In the genomic region with DNA sequence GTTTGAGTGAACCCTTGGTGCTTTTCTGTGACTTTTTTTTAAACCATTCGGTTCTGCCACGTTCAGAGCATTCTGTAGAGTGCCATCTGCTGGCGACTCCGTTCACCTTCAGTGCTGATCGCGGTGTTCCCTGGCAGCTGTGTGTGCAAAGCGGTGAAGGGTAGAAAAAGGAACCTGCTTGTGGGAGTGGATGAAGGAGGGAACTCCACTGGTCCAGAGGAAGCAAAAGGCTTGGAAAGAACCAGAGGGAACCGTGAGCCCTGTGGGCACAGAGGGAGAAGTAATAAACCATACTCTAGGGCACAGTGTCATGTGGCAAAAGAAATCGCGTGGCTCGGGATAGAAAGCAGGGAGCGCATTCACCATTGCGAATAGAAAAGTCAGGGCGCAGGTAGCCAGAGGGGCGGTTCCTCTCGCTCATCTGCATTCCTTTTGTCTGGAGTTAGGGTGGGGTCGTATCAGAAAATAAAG, we compare ENCODE assay signal across 8 mouse cellular contexts.
DNase-seq lines count a peak whose midpoint lies in the region; ATAC-seq and TF ChIP-seq lines count a peak whose summit lies in the region.

No protein-coding gene starts in this region.

- peak; percentile 81 for TF ChIP-seq CTCF in bone marrow, adult 2 months (IDR thresholded peaks at IDR 0.05; ENCODE audit: control insufficient read depth, insufficient read depth, low read length)
- peak; percentile 85 for TF ChIP-seq CTCF in kidney, postnatal 0 days (IDR thresholded peaks at IDR 0.05; ENCODE audit: low read depth)
- TF ChIP-seq CTCF in liver, adult 2 months (IDR thresholded peaks at IDR 0.05; ENCODE audit: low read depth, low read length), result peak; percentile 84

- H3K36me3 ChIP-seq in embryonic facial prominence, embryonic 15.5 days, result no peaks in the 10 kb centered on the region
- no peaks in the 10 kb centered on the region for H3K36me3 ChIP-seq in heart, embryonic 13.5 days
- no peaks in the 10 kb centered on the region for H3K36me3 ChIP-seq in kidney, postnatal 0 days (ENCODE audit: insufficient read depth, low read length)
- no peaks in the 10 kb centered on the region for H3K36me3 ChIP-seq in liver, adult 2 months (ENCODE audit: control insufficient read depth, insufficient read depth, low read length)
- H3K36me3 ChIP-seq in myocyte (ENCODE audit: control insufficient read depth, insufficient read depth), result no peaks in the 10 kb centered on the region

- H3K9me3 ChIP-seq in embryonic facial prominence, embryonic 15.5 days (replicated peaks), result no peaks in the 10 kb centered on the region
- no peaks in the 10 kb centered on the region for H3K9me3 ChIP-seq in heart, embryonic 13.5 days
- no peaks in the 10 kb centered on the region for H3K9me3 ChIP-seq in kidney, postnatal 0 days (replicated peaks; ENCODE audit: low read length)

- H3K27ac ChIP-seq in bone marrow, adult 2 months (ENCODE audit: control insufficient read depth, insufficient read depth, low read depth, low read length, poor library complexity), result no peak overlapping the region
- no peak overlapping the region for H3K27ac ChIP-seq in embryonic facial prominence, embryonic 15.5 days (replicated peaks)
- H3K27ac ChIP-seq in heart, embryonic 13.5 days (replicated peaks), result no peak overlapping the region
- H3K27ac ChIP-seq in kidney, postnatal 0 days, result no peak overlapping the region
- H3K27ac ChIP-seq in liver, adult 2 months (replicated peaks; ENCODE audit: insufficient read depth, low read depth, low read length), result no peak overlapping the region

- under 1% methylated on average over 17 of the region's 17 CpGs for WGBS in bone marrow, adult 2 months
- under 1% methylated on average over 17 of the region's 17 CpGs for WGBS in embryonic facial prominence, embryonic 15.5 days
- WGBS in heart, embryonic 13.5 days, result under 1% methylated on average over 17 of the region's 17 CpGs
- 1% methylated on average over 17 of the region's 17 CpGs for WGBS in kidney, postnatal 0 days
- under 1% methylated on average over 17 of the region's 17 CpGs for WGBS in liver, adult 2 months

- no peak for TF ChIP-seq POLR2A in bone marrow, adult 2 months (IDR thresholded peaks at IDR 0.05; ENCODE audit: borderline replicate concordance, control insufficient read depth, low read depth, low read length)
- no peak for TF ChIP-seq POLR2A in liver, adult 2 months (IDR thresholded peaks at IDR 0.05; ENCODE audit: extremely low read depth, insufficient read depth, low read length)
- no peak for TF ChIP-seq POLR2A in myocyte (IDR thresholded peaks at IDR 0.05; ENCODE audit: insufficient read length, low read depth)

- peaks cover 3% of the 10 kb centered on the region; the same call in 1 of the 2 replicates for H3K27me3 ChIP-seq in embryonic facial prominence, embryonic 15.5 days
- peaks cover 3% of the 10 kb centered on the region; the same call in 1 of the 2 replicates for H3K27me3 ChIP-seq in heart, embryonic 13.5 days (replicated peaks)
- no peaks in the 10 kb centered on the region for H3K27me3 ChIP-seq in kidney, postnatal 0 days (ENCODE audit: insufficient read depth, low read length)
- 0 out of 2 replicates have a peak, but pooled peaks cover 5% of the 10 kb centered on the region for H3K27me3 ChIP-seq in liver, adult 2 months (ENCODE audit: control insufficient read depth, insufficient read depth, low read length)
- H3K27me3 ChIP-seq in myocyte (ENCODE audit: control insufficient read depth, insufficient read depth, insufficient read length), result peaks cover 10% of the 10 kb centered on the region

- peak overlapping the region; percentile 88 for H3K4me2 ChIP-seq in embryonic facial prominence, embryonic 15.5 days (replicated peaks)
- H3K4me2 ChIP-seq in heart, embryonic 13.5 days, result peak overlapping the region; percentile 81
- peak overlapping the region; percentile 51 for H3K4me2 ChIP-seq in kidney, postnatal 0 days (ENCODE audit: low read length)
- H3K4me2 ChIP-seq in myocyte (ENCODE audit: low read depth), result peak overlapping the region; percentile 68

- DNase-seq in 416B (ENCODE audit: low read depth), result peak; percentile 82
- DNase-seq in kidney, postnatal 0 days (ENCODE audit: low spot score), result peak; percentile 92
- peak; percentile 48 for DNase-seq in liver, adult 2 months (ENCODE audit: extremely low read depth, low read depth, low spot score)
- DNase-seq in spleen, postnatal 4 days (ENCODE audit: low spot score in 2 of 2), result peak; percentile 49 to 81

- ATAC-seq in embryonic facial prominence, embryonic 15.5 days (ENCODE audit: insufficient number of reproducible peaks, low FRiP score, low TSS enrichment, low read depth), result peak; percentile 73
- no peak for ATAC-seq in heart, embryonic 13.5 days (ENCODE audit: extremely low read depth, insufficient number of reproducible peaks, low FRiP score, low TSS enrichment)
- peak; percentile 81 for ATAC-seq in kidney, postnatal 0 days (replicated peaks; ENCODE audit: low FRiP score, low read depth)

- H3ac ChIP-seq in myocyte (ENCODE audit: control insufficient read depth, insufficient read length), result no peak overlapping the region

- H3K79me2 ChIP-seq in liver, adult 2 months (ENCODE audit: control insufficient read depth, insufficient read depth, low read length), result no peaks in the 10 kb centered on the region
- no peaks in the 10 kb centered on the region for H3K79me2 ChIP-seq in myocyte (ENCODE audit: control insufficient read depth, insufficient read depth)

- H3K9ac ChIP-seq in embryonic facial prominence, embryonic 15.5 days, result no peak overlapping the region
- H3K9ac ChIP-seq in heart, embryonic 13.5 days, result peak overlapping the region; percentile 69
- H3K9ac ChIP-seq in kidney, postnatal 0 days (ENCODE audit: low read depth, low read length), result no peak overlapping the region
- no peak overlapping the region for H3K9ac ChIP-seq in liver, adult 2 months (ENCODE audit: low read depth, low read length)

- no peaks in the 10 kb centered on the region for H3K4me1 ChIP-seq in bone marrow, adult 2 months (ENCODE audit: control insufficient read depth, insufficient read depth, low read length)
- peaks cover 12% of the 10 kb centered on the region for H3K4me1 ChIP-seq in embryonic facial prominence, embryonic 15.5 days
- H3K4me1 ChIP-seq in heart, embryonic 13.5 days, result peaks cover 11% of the 10 kb centered on the region
- 0 out of 2 replicates have a peak, but pooled peaks cover 3% of the 10 kb centered on the region for H3K4me1 ChIP-seq in kidney, postnatal 0 days (replicated peaks; ENCODE audit: insufficient read depth, low read length)
- H3K4me1 ChIP-seq in liver, adult 2 months (ENCODE audit: control insufficient read depth, insufficient read depth, low read length), result 0 out of 2 replicates have a peak, but pooled peaks cover 3% of the 10 kb centered on the region

- no peak overlapping the region for H3K4me3 ChIP-seq in bone marrow, adult 2 months (replicated peaks; ENCODE audit: control insufficient read depth, low read depth, low read length)
- peak overlapping the region; percentile 42 for H3K4me3 ChIP-seq in embryonic facial prominence, embryonic 15.5 days (replicated peaks)
- H3K4me3 ChIP-seq in heart, embryonic 13.5 days, result peak overlapping the region; percentile 45
- peak overlapping the region; percentile 22 for H3K4me3 ChIP-seq in kidney, postnatal 0 days (replicated peaks; ENCODE audit: low read depth, low read length)
- H3K4me3 ChIP-seq in liver, adult 2 months (ENCODE audit: insufficient read depth, low read depth, low read length), result no peak overlapping the region
- H3K4me3 ChIP-seq in myocyte, result no peak overlapping the region

TF ChIP-seq in myocyte, 11 proteins besides CTCF, POLR2A, EP300 and RAD21:
- TF ChIP-seq E2F4 (IDR thresholded peaks at IDR 0.05; ENCODE audit: insufficient read depth) (no peak), MYOG (IDR thresholded peaks at IDR 0.05; ENCODE audit: control insufficient read depth in 1 of 3, insufficient read depth in 1 of 3, insufficient read length in 2 of 3, low read depth in 2 of 3) (no peak), SRF (IDR thresholded peaks at IDR 0.05; ENCODE audit: control insufficient read depth, insufficient read length, low read depth) (no peak), USF1 (IDR thresholded peaks at IDR 0.05; ENCODE audit: low read depth) (no peak), MAX (IDR thresholded peaks at IDR 0.05; ENCODE audit: low read depth) (no peak), POLR2AphosphoS2 (IDR thresholded peaks at IDR 0.05; ENCODE audit: insufficient read length, low read depth) (no peak), TCF12 (IDR thresholded peaks at IDR 0.05; ENCODE audit: insufficient read depth, poor library complexity, severe bottlenecking) (no peak)

Comparison
In these comparisons a context has a peak if more than half of its experiments do, and no peak if none do; other contexts are left out.
1. H3K4me3 ChIP-seq: peak in embryonic facial prominence, embryonic 15.5 days (single experiment), heart, embryonic 13.5 days (single experiment) and kidney, postnatal 0 days (single experiment); none in bone marrow, adult 2 months (single experiment), liver, adult 2 months (single experiment) and myocyte (single experiment).
2. Peak in every context shown above with its lines, with median percentiles within 50 percentile points of each other: DNase-seq, CTCF ChIP-seq and H3K4me2 ChIP-seq.